Mouse (Mus musculus) activated CD4-positive, CD25-positive, alpha-beta regulatory T cell, adult 4 months (primary cell): ENCODE measurements around the gene Pvr. TPM values are rescaled to one million over a fixed set of nuclear protein-coding genes. Genes with fewer than 3 reads are reported as not detected.
"Not testable (repeated sequence)": the region's sequence is repeated elsewhere in the genome, so short reads cannot be mapped to it uniquely, and the experiment has no call there.

Experiments used
- ATAC-seq: one replicate; pipeline ENCODE4 v1.8.0; 2017
- polyA plus RNA-seq, 2 experiments: library from polyadenylated mRNA; unstranded; fragments of 100-300 nt; shearing (Covaris generic); gene quantifications; one replicate each; pipeline ENCODE4 v1.2.1; 2017

The Pvr gene
- polyA plus RNA-seq, 2 experiments from 2014 or later, result 17.4 to 24.1 TPM

- ATAC-seq, result peak; percentile 47
Measured at GRCm38 (mm10) chr7:19932877-19933809, 12.2 kb upstream of the Pvr start.

GRCm38 (mm10) chr7:19932133-19932876 lies 11.3 kb upstream of the Pvr start:
- peak; percentile 80 for ATAC-seq

- not testable (repeated sequence) for ATAC-seq
Measured at GRCm38 (mm10) chr7:19930481-19930880, 9.5 kb upstream of the Pvr start.

- ATAC-seq, result no peak
Measured at GRCm38 (mm10) chr7:19928486-19928885, 7.5 kb upstream of the Pvr start.

GRCm38 (mm10) chr7:19926849-19927480 lies 6.0 kb upstream of the Pvr start:
- ATAC-seq, result peak; percentile 73

GRCm38 (mm10) chr7:19925376-19925775 lies 4.4 kb upstream of the Pvr start:
- ATAC-seq, result no peak

GRCm38 (mm10) chr7:19923797-19924196 lies 2.8 kb upstream of the Pvr start:
- no peak for ATAC-seq

GRCm38 (mm10) chr7:19923354-19923753 lies 2.4 kb upstream of the Pvr start:
- ATAC-seq, result no peak

GRCm38 (mm10) chr7:19920166-19920505 lies 824 bp downstream of the Pvr start:
- no peak for ATAC-seq

GRCm38 (mm10) chr7:19914558-19914957 lies 6.4 kb downstream of the Pvr start:
- no peak for ATAC-seq

GRCm38 (mm10) chr7:19911695-19912524 lies 9.1 kb downstream of the Pvr start:
- no peak for ATAC-seq

GRCm38 (mm10) chr7:19911292-19911658 lies 9.7 kb downstream of the Pvr start:
- no peak for ATAC-seq

- peak; percentile 75 for ATAC-seq
Measured at GRCm38 (mm10) chr7:19910421-19911291, 10.3 kb downstream of the Pvr start.

- ATAC-seq, result no peak
Measured at GRCm38 (mm10) chr7:19889881-19890280, 31.1 kb downstream of the Pvr start.

- no peak for ATAC-seq
Measured at GRCm38 (mm10) chr7:19887849-19888248, 33.1 kb downstream of the Pvr start, which contains the start of gene Ceacam19. TSS of gene Ceacam19 (minus strand) at chr7:19887965.

- ATAC-seq, result no peak
Measured at GRCm38 (mm10) chr7:19880754-19881153, 40.2 kb downstream of the Pvr start.

- ATAC-seq, result peak; percentile 73
Measured at GRCm38 (mm10) chr7:19876781-19877425, 44.1 kb downstream of the Pvr start.

GRCm38 (mm10) chr7:19875948-19876682 lies 44.8 kb downstream of the Pvr start:
- peak; percentile 63 for ATAC-seq

- ATAC-seq, result no peak
Measured at GRCm38 (mm10) chr7:19871943-19872601, 48.9 kb downstream of the Pvr start.
